Mouse (Mus musculus): ENCODE results near the gene Enthd1. TPM values are rescaled to one million over a fixed set of nuclear protein-coding genes. Genes with fewer than 3 reads are reported as not detected.
"Not testable (repeated sequence)": the region's sequence is repeated elsewhere in the genome, so short reads cannot be mapped to it uniquely, and the experiment has no call there.

Enthd1 gene
- polyA plus RNA-seq, 1 experiment, result not detected

DNA sequence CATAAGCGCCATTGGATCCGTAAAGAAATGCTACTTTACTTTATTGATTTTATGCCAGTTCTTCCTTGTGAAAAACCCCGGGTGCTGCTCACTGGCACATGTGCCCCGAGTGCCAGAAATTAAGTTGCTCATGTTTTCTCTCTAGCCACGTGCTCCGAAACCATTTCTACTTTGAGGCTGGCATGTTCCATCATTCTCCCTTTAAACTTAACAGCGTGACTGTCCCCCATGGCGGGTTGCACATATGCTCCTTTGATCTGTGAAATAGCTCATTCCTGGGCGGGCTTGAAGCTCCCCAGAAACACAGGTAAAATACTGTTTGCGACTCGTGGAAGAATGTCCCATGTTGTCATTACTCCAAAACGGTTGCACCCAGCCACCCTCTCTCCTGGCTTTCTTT, 33.8 kb upstream of the Enthd1 start:
- TF ChIP-seq POLR2A (IDR thresholded peaks at IDR 0.05; ENCODE audit: borderline replicate concordance, low read depth, low read length), result no peak
- TF ChIP-seq CTCF (IDR thresholded peaks at IDR 0.05; ENCODE audit: low read depth, low read length), result no peak
- H3K27ac ChIP-seq (ENCODE audit: insufficient read depth, low read depth, low read length), result no peak overlapping the region
- 0 out of 2 replicates have a peak, but pooled peaks cover 2% of the 10 kb centered on the region for H3K4me1 ChIP-seq (ENCODE audit: control insufficient read depth, insufficient read depth, low read length)
- no peak overlapping the region for H3K4me3 ChIP-seq (ENCODE audit: insufficient read depth, low read length)

DNA sequence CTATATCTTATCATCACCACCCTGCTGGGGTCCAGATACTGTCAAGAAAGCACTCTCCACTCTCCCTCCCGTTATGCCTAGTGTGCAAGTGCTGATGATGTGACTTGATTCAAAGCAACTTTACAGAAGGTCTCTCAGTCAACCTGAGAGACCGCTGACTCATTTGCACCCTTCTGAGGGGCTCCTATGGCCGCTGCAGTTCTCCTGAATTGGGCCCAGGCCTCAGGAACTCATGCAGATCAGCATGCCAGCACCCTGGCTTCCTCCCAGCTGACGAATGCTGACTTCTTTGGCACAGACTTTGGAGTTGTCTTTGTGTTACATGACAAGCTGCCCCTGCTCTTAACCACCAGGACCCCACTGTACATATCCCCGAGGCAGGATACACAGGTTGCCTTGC, 28.9 kb upstream of the Enthd1 start:
- no peaks in the 10 kb centered on the region for H3K4me1 ChIP-seq (ENCODE audit: control insufficient read depth, insufficient read depth, low read length)
- H3K27ac ChIP-seq (ENCODE audit: insufficient read depth, low read depth, low read length), result no peak overlapping the region
- TF ChIP-seq POLR2A (IDR thresholded peaks at IDR 0.05; ENCODE audit: borderline replicate concordance, low read depth, low read length) (no peak), CTCF (IDR thresholded peaks at IDR 0.05; ENCODE audit: low read depth, low read length) (no peak)
- no peak overlapping the region for H3K4me3 ChIP-seq (ENCODE audit: insufficient read depth, low read length)

GRCm38 (mm10) chr15:80592737-80593136, 27.8 kb upstream of the Enthd1 start:
- H3K27ac ChIP-seq (ENCODE audit: insufficient read depth, low read depth, low read length), result no peak overlapping the region
- H3K4me1 ChIP-seq (ENCODE audit: control insufficient read depth, insufficient read depth, low read length), result no peaks in the 10 kb centered on the region
- no peak overlapping the region for H3K4me3 ChIP-seq (ENCODE audit: insufficient read depth, low read length)
- TF ChIP-seq POLR2A (IDR thresholded peaks at IDR 0.05; ENCODE audit: borderline replicate concordance, low read depth, low read length) (no peak), CTCF (IDR thresholded peaks at IDR 0.05; ENCODE audit: low read depth, low read length) (no peak)

- Histone ChIP-seq H3K4me1 (ENCODE audit: control insufficient read depth, insufficient read depth, low read length) (no peaks in the 10 kb centered on the region), H3K27ac (ENCODE audit: insufficient read depth, low read depth, low read length) (no peak overlapping the region), H3K4me3 (ENCODE audit: insufficient read depth, low read length) (no peak overlapping the region)
- TF ChIP-seq CTCF (IDR thresholded peaks at IDR 0.05; ENCODE audit: low read depth, low read length) (no peak), POLR2A (IDR thresholded peaks at IDR 0.05; ENCODE audit: borderline replicate concordance, low read depth, low read length) (no peak)
These were observed 25.7 kb upstream of the Enthd1 start for GRCm38 (mm10) chr15:80590641-80591040.

DNA sequence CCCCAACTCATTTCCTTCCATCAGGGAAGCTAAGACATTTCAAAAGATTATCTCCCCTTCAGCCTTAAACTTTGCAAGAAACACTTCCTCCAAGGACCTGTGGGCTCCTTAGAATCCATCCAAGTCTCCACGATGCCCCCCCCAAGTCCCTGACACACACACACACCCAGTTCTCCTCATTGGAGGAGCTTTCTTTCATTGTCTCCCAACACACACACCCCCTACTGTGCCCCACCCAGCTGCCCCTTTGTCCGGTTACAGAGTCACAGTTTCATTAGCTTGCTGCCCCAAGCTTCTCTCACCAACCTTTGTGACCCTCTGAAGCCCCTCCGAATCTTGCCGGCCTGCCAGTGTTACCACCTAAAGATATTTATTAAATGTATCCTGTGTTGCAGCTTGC, 21.3 kb upstream of the Enthd1 start:
- Histone ChIP-seq H3K4me3 (ENCODE audit: insufficient read depth, low read length) (no peak overlapping the region), H3K4me1 (ENCODE audit: control insufficient read depth, insufficient read depth, low read length) (peaks cover 10% of the 10 kb centered on the region), H3K27ac (ENCODE audit: insufficient read depth, low read depth, low read length) (no peak overlapping the region)
- TF ChIP-seq POLR2A (IDR thresholded peaks at IDR 0.05; ENCODE audit: borderline replicate concordance, low read depth, low read length) (no peak), CTCF (IDR thresholded peaks at IDR 0.05; ENCODE audit: low read depth, low read length) (no peak)

GRCm38 (mm10) chr15:80582581-80583495, 17.9 kb upstream of the Enthd1 start:
- Histone ChIP-seq H3K27ac (ENCODE audit: insufficient read depth, low read depth, low read length) (peak overlapping the region; percentile 50), H3K4me1 (ENCODE audit: control insufficient read depth, insufficient read depth, low read length) (peaks cover 10% of the 10 kb centered on the region), H3K4me3 (ENCODE audit: insufficient read depth, low read length) (peak overlapping the region; percentile 46)
- no peak for TF ChIP-seq POLR2A (IDR thresholded peaks at IDR 0.05; ENCODE audit: borderline replicate concordance, low read depth, low read length)
- no peak for TF ChIP-seq CTCF (IDR thresholded peaks at IDR 0.05; ENCODE audit: low read depth, low read length)

- not testable (repeated sequence) for H3K4me1 ChIP-seq (ENCODE audit: control insufficient read depth, insufficient read depth, low read length); H3K4me3 ChIP-seq (ENCODE audit: insufficient read depth, low read length); H3K27ac ChIP-seq (ENCODE audit: insufficient read depth, low read depth, low read length)
These were observed 15.6 kb upstream of the Enthd1 start for GRCm38 (mm10) chr15:80580585-80580984.

DNA sequence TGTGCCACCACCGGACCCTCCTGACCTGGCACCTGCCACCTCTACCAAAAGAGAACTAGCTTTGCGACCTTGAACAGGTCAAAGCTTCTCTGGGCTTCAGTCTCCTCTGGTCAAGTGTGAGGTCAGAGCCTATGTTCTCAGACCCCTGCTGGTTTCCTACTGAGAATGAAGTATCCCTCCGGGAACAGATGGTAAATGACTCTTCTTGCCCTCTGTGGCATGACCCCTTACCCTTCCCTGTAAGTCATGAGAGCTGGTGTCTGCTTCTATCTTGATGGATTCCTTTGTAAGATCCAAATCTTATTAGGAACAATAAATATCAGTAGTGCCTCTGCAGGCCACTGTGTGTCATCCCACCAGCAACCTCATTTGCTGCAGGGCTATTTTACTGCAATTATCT, 14.2 kb upstream of the Enthd1 start:
- peaks cover 10% of the 10 kb centered on the region for H3K4me1 ChIP-seq (ENCODE audit: control insufficient read depth, insufficient read depth, low read length)
- H3K27ac ChIP-seq (ENCODE audit: insufficient read depth, low read depth, low read length), result no peak overlapping the region
- H3K4me3 ChIP-seq (ENCODE audit: insufficient read depth, low read length), result no peak overlapping the region
- no peak for TF ChIP-seq CTCF (IDR thresholded peaks at IDR 0.05; ENCODE audit: low read depth, low read length)
- no peak for TF ChIP-seq POLR2A (IDR thresholded peaks at IDR 0.05; ENCODE audit: borderline replicate concordance, low read depth, low read length)

DNA sequence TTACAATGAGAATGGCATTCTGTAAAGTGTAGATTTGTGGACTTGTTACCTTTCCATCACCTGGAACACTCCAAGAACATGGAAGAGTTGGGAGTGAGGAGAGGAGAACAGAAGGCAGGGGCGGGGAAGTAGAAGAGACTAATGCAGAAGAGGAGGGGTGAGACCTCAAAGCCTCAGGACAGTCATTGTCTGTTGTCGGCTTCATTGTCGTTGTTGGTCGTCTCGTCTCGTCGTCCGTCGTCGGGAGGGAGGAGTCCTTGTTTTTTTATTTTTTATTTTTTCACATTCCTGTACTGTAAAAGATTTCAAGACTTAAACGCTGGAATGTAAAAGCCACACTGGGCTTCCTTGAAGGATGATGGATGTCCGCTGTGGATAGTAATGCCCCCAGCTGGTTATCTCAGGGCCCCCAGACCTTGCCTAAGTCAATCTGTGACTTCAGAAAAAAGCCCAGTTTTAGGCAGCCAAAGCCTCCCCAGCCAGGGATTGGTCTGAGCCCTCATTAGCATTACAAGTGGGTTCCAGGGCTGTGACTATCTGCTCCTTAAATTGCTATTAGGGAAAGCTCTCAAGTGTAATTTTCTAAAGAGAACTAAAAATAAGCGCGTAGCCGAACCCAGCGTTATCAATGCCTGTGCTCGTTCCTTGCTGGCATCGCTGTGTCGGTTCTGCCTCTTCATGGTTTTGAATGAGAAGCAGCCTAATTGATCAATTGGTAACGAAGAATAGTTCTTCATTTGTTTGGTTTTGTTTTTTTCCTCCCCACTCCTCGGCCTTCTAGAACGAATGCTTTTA, 12.4 kb upstream of the Enthd1 start:
- TF ChIP-seq POLR2A (IDR thresholded peaks at IDR 0.05; ENCODE audit: borderline replicate concordance, low read depth, low read length) (no peak), CTCF (IDR thresholded peaks at IDR 0.05; ENCODE audit: low read depth, low read length) (no peak)
- no peak overlapping the region for H3K4me3 ChIP-seq (ENCODE audit: insufficient read depth, low read length)
- peaks cover 5% of the 10 kb centered on the region for H3K4me1 ChIP-seq (ENCODE audit: control insufficient read depth, insufficient read depth, low read length)
- H3K27ac ChIP-seq (ENCODE audit: insufficient read depth, low read depth, low read length), result no peak overlapping the region
